In genomic region chr5:72665281-72665680, GRCm38 (mm10) we compare ENCODE assay signal across 10 mouse cellular contexts. TPM values are rescaled to one million over a fixed set of nuclear protein-coding genes. Genes with fewer than 3 reads are reported as not detected.
DNase-seq lines count a peak whose midpoint lies in the region; ATAC-seq and TF ChIP-seq lines count a peak whose summit lies in the region.
"Had no signal": no experiment of that assay in that cellular context is flagged by ENCODE, and none has a peak within 500 bp of the region (broad histone marks: within the 10 kb centered on the region; RNA-seq: fewer than 3 reads in every experiment).

No protein-coding gene starts in this region.

- DNase-seq in kidney, adult 18-20 months: peak; percentile 64
- DNase-seq in kidney, adult 11 months: no peak
- DNase-seq in G1E (ENCODE audit: low spot score): peak; percentile 11
- peak; percentile 20 to 42 for DNase-seq in cerebellum, adult 2 months
- peak; percentile 38 to 63 for DNase-seq in heart, postnatal 36 days
- peak; percentile 52 for DNase-seq in left cerebral cortex, postnatal 4 days
- DNase-seq in right cerebral cortex, adult 2 months (ENCODE audit: low spot score in 2 of 2): peak; percentile 48 to 65
- peak; percentile 53 to 55 for DNase-seq in urinary bladder, postnatal 36 days (ENCODE audit: low spot score in 2 of 2)

- no peak overlapping the region for H3K4me3 ChIP-seq in G1E (ENCODE audit: low read depth, low read length)
- H3K4me3 ChIP-seq in cerebellum, adult 2 months (replicated peaks; ENCODE audit: insufficient read depth, low read depth, low read length): no peak overlapping the region

- 27% methylated on average over 5 of the region's 5 CpGs for WGBS in cerebellum, adult 2 months

- H3K4me1 ChIP-seq in G1E (ENCODE audit: insufficient read depth, low read depth, low read length): peaks cover 15% of the 10 kb centered on the region
- H3K4me1 ChIP-seq in cerebellum, adult 2 months (ENCODE audit: control insufficient read depth, insufficient read depth, low read length): no peaks in the 10 kb centered on the region

- H3K27me3 ChIP-seq in G1E (ENCODE audit: insufficient read depth, low read length): peaks cover 12% of the 10 kb centered on the region
- no peaks in the 10 kb centered on the region for H3K27me3 ChIP-seq in cerebellum, adult 2 months (ENCODE audit: control insufficient read depth, insufficient read depth, low read length)

- no peak for ATAC-seq in G1E (ENCODE audit: extremely low read depth, insufficient number of reproducible peaks, low FRiP score, poor library complexity, severe bottlenecking)

- TF ChIP-seq CTCF in G1E (IDR thresholded peaks at IDR 0.05; ENCODE audit: low read depth, low read length): peak; percentile 88; the same call in 1 of the 2 replicates
- TF ChIP-seq CTCF in cerebellum, adult 2 months (IDR thresholded peaks at IDR 0.05; ENCODE audit: borderline replicate concordance, insufficient read depth, low read depth, low read length): peak; percentile 59

- TF ChIP-seq POLR2A in cerebellum, adult 2 months (IDR thresholded peaks at IDR 0.05; ENCODE audit: borderline replicate concordance, insufficient read depth, low read length): no peak

- no peak overlapping the region for H3K27ac ChIP-seq in cerebellum, adult 2 months (ENCODE audit: insufficient read depth, low read length)
- H3K27ac ChIP-seq: macrophage had no signal

- intact Hi-C loops in heart, postnatal 36 days (cut with DNase I): loop anchor here (2.0 to 5.0 kb wide), 3 partner anchors 46 to 407 kb away; no protein-coding TSS in a partner anchor
- intact Hi-C loops in left cerebral cortex, postnatal 4 days (cut with DNase I): no loop called here

- no peaks in the 10 kb centered on the region for H3K36me3 ChIP-seq in G1E (replicated peaks)

- H3K9me3 ChIP-seq in G1E (replicated peaks): no peaks in the 10 kb centered on the region

RNA-seq across cellular contexts. Expression of gene Nipal1, which starts 17.7 kb away (rescaled TPM):
- total RNA-seq in G1E (2014; fragmentation: Nextera tagmentation) (not detected in 2 replicates), G1E (2017) (0.05 and 0.17 TPM in 2 replicates)
- not detected in 2 replicates for polyA plus RNA-seq in G1E (2012)
- not detected in 2 replicates for polyA plus RNA-seq in cerebellum, adult 2 months (2012; rRNA removed)
- not detected for total RNA-seq in heart, postnatal 36 days (2021)
- total RNA-seq in left cerebral cortex, postnatal 4 days (2021): under 1 TPM in 1 of 2 experiments, not detected in 1; 0.30 TPM
- polyA plus RNA-seq: macrophage had no signal

RNA-seq across cellular contexts. Expression of gene Cnga1, which starts 21.2 kb away (rescaled TPM):
- total RNA-seq in G1E (2014; fragmentation: Nextera tagmentation) (4.9 TPM in 1 of 2 replicates, not detected in the other), G1E (2017) (0.06 and 0.27 TPM in 2 replicates)
- polyA plus RNA-seq in G1E (2012): not detected in 2 replicates
- polyA plus RNA-seq in cerebellum, adult 2 months (2012; rRNA removed): not detected in 2 replicates
- not detected for total RNA-seq in heart, postnatal 36 days (2021)
- not detected for total RNA-seq in left cerebral cortex, postnatal 4 days (2021)
- polyA plus RNA-seq: frontal cortex, adult 2 months; macrophage had no signal
